Mouse (Mus musculus) CH12.LX (cell line): ENCODE results near the gene Sgf29. TPM values are rescaled to one million over a fixed set of nuclear protein-coding genes. Genes with fewer than 3 reads are reported as not detected.
A peak's percentile ranks its signal among the peaks of the same experiment; 100 is the strongest.

Source experiments
- DNase-seq: peaks from one replicate; pipeline ENCODE4 v3.0.0-alpha.2; 2013; ENCODE audit errors: extremely low read depth
- H3K27ac ChIP-seq: 2 replicates; pipeline ENCODE4 v1.5.1; 2012; ENCODE audit warnings: low read depth, mild to moderate bottlenecking, control low read depth, moderate library complexity; ENCODE audit not compliant: insufficient read depth
- H3K27me3 ChIP-seq: replicated peaks from 2 replicates; pipeline ENCODE3; 2012; ENCODE audit warnings: inconsistent platforms
- H3K36me3 ChIP-seq, 2 experiments: replicated peaks in 1 of 2; 2 replicates each; pipeline versions ENCODE3 to v1.6.1; 2012; ENCODE audit warnings: inconsistent platforms in 1 of 2, low read length in 1 of 2, mild to moderate bottlenecking in 1 of 2, mixed read lengths in 1 of 2, moderate library complexity in 1 of 2; ENCODE audit not compliant: control insufficient read depth in 1 of 2, insufficient read depth in 1 of 2
- H3K4me1 ChIP-seq, 2 experiments: 2 replicates each; pipeline ENCODE4 v1.6.1; 2012; ENCODE audit warnings: inconsistent platforms in 1 of 2, moderate library complexity in 1 of 2; ENCODE audit not compliant: insufficient read depth in 2 of 2, control insufficient read depth in 1 of 2
- H3K4me2 ChIP-seq: 2 replicates; pipeline ENCODE4 v1.6.1; 2012; ENCODE audit warnings: low read depth, mild to moderate bottlenecking, control low read depth; ENCODE audit not compliant: poor library complexity, insufficient read depth, severe bottlenecking
- H3K4me3 ChIP-seq, 3 experiments: fragments of 150-350 bp in 1 of 3; sonication (generic) in 1 of 3; replicated peaks in 1 of 3; 2 replicates each; pipeline versions ENCODE3 to v1.5.1; 2011 to 2012; ENCODE audit warnings: low read depth in 2 of 3, low read length in 2 of 3, mild to moderate bottlenecking in 2 of 3, moderate library complexity in 2 of 3, control low read depth in 1 of 3, improper control_type of control experiment in 1 of 3, inconsistent platforms in 1 of 3, mixed read lengths in 1 of 3; ENCODE audit not compliant: poor library complexity in 1 of 3
- H3K79me2 ChIP-seq: replicated peaks from 2 replicates; pipeline ENCODE4 v1.6.1; 2012; ENCODE audit warnings: mild to moderate bottlenecking, moderate library complexity; ENCODE audit not compliant: control insufficient read depth, poor library complexity, insufficient read depth, severe bottlenecking; ENCODE audit errors: extremely low read depth
- H3K9ac ChIP-seq: 2 replicates; pipeline ENCODE4 v1.6.1; 2012; ENCODE audit warnings: low read depth, mild to moderate bottlenecking, control low read depth, moderate library complexity; ENCODE audit not compliant: insufficient read depth
- H3K9me3 ChIP-seq: replicated peaks from 2 replicates; pipeline ENCODE3; 2012; ENCODE audit warnings: low read length, inconsistent platforms, mixed read lengths
- CHD1 ChIP-seq: IDR thresholded peaks from 2 replicates; pipeline ENCODE4 v1.6.1; 2012; ENCODE audit warnings: low read depth, low read length, improper control_type of control experiment, inconsistent platforms
- CTCF ChIP-seq, 2 experiments: IDR thresholded peaks in 1 of 2; conservative IDR thresholded peaks in 1 of 2; 2 replicates each; pipeline ENCODE4 v1.5.1; 2011 to 2012; ENCODE audit warnings: low read depth in 2 of 2, low read length in 2 of 2, improper control_type of control experiment in 1 of 2, inconsistent platforms in 1 of 2, mild to moderate bottlenecking in 1 of 2, moderate library complexity in 1 of 2
- HCFC1 ChIP-seq: IDR thresholded peaks from 2 replicates; pipeline ENCODE4 v1.6.1; 2012; ENCODE audit warnings: low read depth, mild to moderate bottlenecking, inconsistent platforms, low read length, improper control_type of control experiment
- IRF4 ChIP-seq: IDR thresholded peaks from 2 replicates; pipeline ENCODE4 v1.6.1; 2014; ENCODE audit warnings: low read depth, mild to moderate bottlenecking, inconsistent platforms, low read length, improper control_type of control experiment
- MAX ChIP-seq: IDR thresholded peaks from 2 replicates; pipeline ENCODE4 v1.6.1; 2011; ENCODE audit warnings: low read length, improper control_type of control experiment
- MAZ ChIP-seq: IDR thresholded peaks from 2 replicates; pipeline ENCODE4 v1.6.1; 2012; ENCODE audit warnings: low read depth, mild to moderate bottlenecking, inconsistent platforms, low read length, improper control_type of control experiment, moderate library complexity
- NRF1 ChIP-seq: IDR thresholded peaks from 2 replicates; pipeline ENCODE4 v1.6.1; 2014; ENCODE audit warnings: low read depth, mild to moderate bottlenecking, inconsistent platforms, low read length, improper control_type of control experiment, moderate library complexity
- PAX5 ChIP-seq: IDR thresholded peaks from 2 replicates; pipeline ENCODE4 v1.6.1; 2012; ENCODE audit warnings: low read length, inconsistent platforms, mixed read lengths
- POLR2A ChIP-seq: IDR thresholded peaks from 2 replicates; pipeline ENCODE4 v1.6.1; 2011; ENCODE audit warnings: low read depth, mild to moderate bottlenecking, improper control_type of control experiment, low read length
- RAD21 ChIP-seq: IDR thresholded peaks from 2 replicates; pipeline ENCODE4 v1.6.1; 2011; ENCODE audit warnings: low read depth, mild to moderate bottlenecking, low read length, improper control_type of control experiment, moderate library complexity
- RCOR1 ChIP-seq: conservative IDR thresholded peaks from 2 replicates; pipeline ENCODE4 v1.6.1; 2012; ENCODE audit warnings: low read depth, mild to moderate bottlenecking, inconsistent platforms, low read length, improper control_type of control experiment
- SMC3 ChIP-seq: IDR thresholded peaks from 2 replicates; pipeline ENCODE4 v1.6.1; 2011; ENCODE audit warnings: low read depth, low read length, improper control_type of control experiment
- USF2 ChIP-seq: conservative IDR thresholded peaks from 2 replicates; pipeline ENCODE4 v1.6.1; 2011; ENCODE audit warnings: low read depth, low read length, improper control_type of control experiment
- ZC3H11A ChIP-seq: IDR thresholded peaks from 2 replicates; pipeline ENCODE4 v1.6.1; 2012; ENCODE audit warnings: low read depth, mild to moderate bottlenecking, inconsistent platforms, low read length, improper control_type of control experiment
- ZNF384 ChIP-seq: IDR thresholded peaks from 2 replicates; pipeline ENCODE4 v1.6.1; 2012; ENCODE audit warnings: low read depth, low read length, improper control_type of control experiment, inconsistent platforms
- dilution Hi-C: fragments of 300-500 bp; cut with MboI; formaldehyde crosslinking; loops from 2 replicates; pipeline ENCODE4 v1.14.3; 2020; ENCODE audit warnings: low sequenced_read_pairs; ENCODE audit not compliant: extremely low pct_unique_long_range_greater_than_20kb, extremely low pct_ligation_motif_present
- in situ Hi-C: fragments of 300-500 bp; cut with MboI; formaldehyde crosslinking; loops from 3 replicates; pipeline ENCODE4 v1.14.3; 2019; ENCODE audit warnings: low sequenced_read_pairs, low pct_ligation_motif_present, low pct_unique_long_range_greater_than_20kb, mixed read lengths
- polyA plus RNA-seq: library from polyadenylated mRNA; unstranded; fragments of >175 nt; gene quantifications from 2 replicates; pipeline ENCODE4 v1.2.1, GENCODE M21; 2012; ENCODE audit warnings: low read depth; ENCODE audit not compliant: insufficient read length
- total RNA-seq, 2 experiments: library from RNA; depleted of rRNA; stranded (reverse); fragments of 300-350 nt in 1 of 2; fragments of >200 nt in 1 of 2; gene quantifications; 2 replicates each; pipeline ENCODE4 v1.2.3; 2012 to 2014

The Sgf29 gene
- total and polyA plus RNA-seq, 3 experiments = 20.5 to 71.7 (median 55.6) TPM

- Histone ChIP-seq H3K4me3 (no peak overlapping the region), H3K79me2 (no peaks in the 10 kb centered on the region), H3K4me1 (peaks cover 0 to 9% of the 10 kb centered on the region in 2 experiments; a peak in 2 of 4 replicates), H3K9ac (no peak overlapping the region), H3K4me2 (no peak overlapping the region), H3K9me3 (peaks cover 5% of the 10 kb centered on the region), H3K27ac (no peak overlapping the region), H3K27me3 (no peaks in the 10 kb centered on the region), H3K36me3 (no peaks in the 10 kb centered on the region)
- in situ Hi-C loops = loop anchor here (5.0 kb wide), 1 partner anchor 1053 kb away; no protein-coding TSS in a partner anchor
- TF ChIP-seq RAD21 = peak; percentile 34
- TF ChIP-seq SMC3 = peak; percentile 28
- no peak for TF ChIP-seq CHD1
- TF ChIP-seq CTCF (conservative IDR thresholded peaks at IDR 0.05 in 1 of 2, IDR thresholded peaks at IDR 0.05 in 1 of 2; ENCODE audit: low read depth in 2 of 2, low read length in 2 of 2) = peak in 1 of 2 experiments; percentile 54; a peak in 2 of 4 replicates
- DNase-seq = no peak
- dilution Hi-C loops = no loop called here
These were observed 69.8 kb downstream of the Sgf29 start for GRCm38 (mm10) chr7:126718787-126719337.

- Histone ChIP-seq H3K36me3 (no peaks in the 10 kb centered on the region), H3K27me3 (no peaks in the 10 kb centered on the region), H3K27ac (no peak overlapping the region), H3K4me3 (no peak overlapping the region), H3K9me3 (peaks cover 5% of the 10 kb centered on the region), H3K79me2 (no peaks in the 10 kb centered on the region), H3K4me1 (peaks cover 4 to 9% of the 10 kb centered on the region in 2 experiments; a peak in 3 of 4 replicates), H3K4me2 (no peak overlapping the region), H3K9ac (no peak overlapping the region)
- DNase-seq = no peak
- dilution Hi-C loops (no loop called here), in situ Hi-C loops (loop anchor here (10.0 kb wide), 1 partner anchor 943 kb away; no protein-coding TSS in a partner anchor)
- TF ChIP-seq ZC3H11A (no peak), POLR2A (no peak), PAX5 (no peak), NRF1 (no peak), ZNF384 (no peak), IRF4 (no peak), RCOR1 (no peak), MAX (no peak), USF2 (no peak), HCFC1 (no peak), MAZ (no peak), RAD21 (no peak)
These were observed 72.5 kb downstream of the Sgf29 start for GRCm38 (mm10) chr7:126721635-126722034.

Other genes with a start within 250 kb of the Sgf29 start
Only the 20 nearest of the 26 such genes appear.
- 0.25 and 0.38 TPM in 2 replicates for gene Atp2a1, start 186.2 kb upstream of the Sgf29 start, total RNA-seq (2012; rRNA removed)
- not detected in 2 replicates for gene Atp2a1, start 186.2 kb upstream of the Sgf29 start, total RNA-seq (2014; rRNA removed)
- 0.74 and 0.75 TPM in 2 replicates for gene Atp2a1, start 186.2 kb upstream of the Sgf29 start, polyA plus RNA-seq
- gene Sh2b1, start 173.9 kb upstream of the Sgf29 start, total RNA-seq (2012; rRNA removed) = 11.8 and 13.4 TPM in 2 replicates
- 5.2 and 5.5 TPM in 2 replicates for gene Sh2b1, start 173.9 kb upstream of the Sgf29 start, total RNA-seq (2014; rRNA removed)
- 31.3 and 34.1 TPM in 2 replicates for gene Sh2b1, start 173.9 kb upstream of the Sgf29 start, polyA plus RNA-seq
- 156 and 183 TPM in 2 replicates for gene Tufm, start 161.9 kb upstream of the Sgf29 start, total RNA-seq (2012; rRNA removed)
- 115 and 123 TPM in 2 replicates for gene Tufm, start 161.9 kb upstream of the Sgf29 start, total RNA-seq (2014; rRNA removed)
- 219 and 224 TPM in 2 replicates for gene Tufm, start 161.9 kb upstream of the Sgf29 start, polyA plus RNA-seq
- gene Atxn2l, start 145.9 kb upstream of the Sgf29 start, total RNA-seq (2012; rRNA removed) = 42.4 and 64.2 TPM in 2 replicates
- 16.5 and 18.8 TPM in 2 replicates for gene Atxn2l, start 145.9 kb upstream of the Sgf29 start, total RNA-seq (2014; rRNA removed)
- 104 and 122 TPM in 2 replicates for gene Atxn2l, start 145.9 kb upstream of the Sgf29 start, polyA plus RNA-seq
- gene Eif3c, start 82.9 kb upstream of the Sgf29 start, total RNA-seq (2012; rRNA removed) = 246 and 276 TPM in 2 replicates
- 194 and 202 TPM in 2 replicates for gene Eif3c, start 82.9 kb upstream of the Sgf29 start, total RNA-seq (2014; rRNA removed)
- gene Eif3c, start 82.9 kb upstream of the Sgf29 start, polyA plus RNA-seq = 330 and 348 TPM in 2 replicates
- gene Apobr, start 64.4 kb upstream of the Sgf29 start, total RNA-seq (2012; rRNA removed) = 1.3 and 1.8 TPM in 2 replicates
- 1.5 and 1.6 TPM in 2 replicates for gene Apobr, start 64.4 kb upstream of the Sgf29 start, total RNA-seq (2014; rRNA removed)
- gene Apobr, start 64.4 kb upstream of the Sgf29 start, polyA plus RNA-seq = 9.7 and 10.1 TPM in 2 replicates
- 20.7 and 21.9 TPM in 2 replicates for gene Cln3, start 63.5 kb upstream of the Sgf29 start, total RNA-seq (2012; rRNA removed)
- gene Cln3, start 63.5 kb upstream of the Sgf29 start, total RNA-seq (2014; rRNA removed) = 19.1 and 19.2 TPM in 2 replicates
- gene Cln3, start 63.5 kb upstream of the Sgf29 start, polyA plus RNA-seq = 46.2 and 47.2 TPM in 2 replicates
- gene Il27, start 54.4 kb upstream of the Sgf29 start, total RNA-seq (2012; rRNA removed) = not detected in 2 replicates
- not detected in 2 replicates for gene Il27, start 54.4 kb upstream of the Sgf29 start, total RNA-seq (2014; rRNA removed)
- gene Il27, start 54.4 kb upstream of the Sgf29 start, polyA plus RNA-seq = 0.31 TPM in 1 of 2 replicates, not detected in the other
- gene Nupr1, start 18.4 kb upstream of the Sgf29 start, total RNA-seq (2012; rRNA removed) = 4.9 and 13.9 TPM in 2 replicates
- 5.5 and 6.4 TPM in 2 replicates for gene Nupr1, start 18.4 kb upstream of the Sgf29 start, total RNA-seq (2014; rRNA removed)
- 12.5 and 13.5 TPM in 2 replicates for gene Nupr1, start 18.4 kb upstream of the Sgf29 start, polyA plus RNA-seq
- 0.17 and 0.34 TPM in 2 replicates for gene Sult1a1, start 27.1 kb downstream of the Sgf29 start, total RNA-seq (2012; rRNA removed)
- gene Sult1a1, start 27.1 kb downstream of the Sgf29 start, total RNA-seq (2014; rRNA removed) = 0.80 and 0.87 TPM in 2 replicates
- gene Sult1a1, start 27.1 kb downstream of the Sgf29 start, polyA plus RNA-seq = 0.87 and 1.4 TPM in 2 replicates
- gene Bola2, start 46.1 kb downstream of the Sgf29 start, total RNA-seq (2012; rRNA removed) = 136 and 155 TPM in 2 replicates
- 60.4 and 72.8 TPM in 2 replicates for gene Bola2, start 46.1 kb downstream of the Sgf29 start, total RNA-seq (2014; rRNA removed)
- 341 and 353 TPM in 2 replicates for gene Bola2, start 46.1 kb downstream of the Sgf29 start, polyA plus RNA-seq
- 5.0 and 5.6 TPM in 2 replicates for gene Slx1b, start 46.5 kb downstream of the Sgf29 start, total RNA-seq (2012; rRNA removed)
- gene Slx1b, start 46.5 kb downstream of the Sgf29 start, total RNA-seq (2014; rRNA removed) = 4.4 and 4.7 TPM in 2 replicates
- 5.6 and 8.3 TPM in 2 replicates for gene Slx1b, start 46.5 kb downstream of the Sgf29 start, polyA plus RNA-seq
- 287 and 312 TPM in 2 replicates for gene Coro1a, start 58.5 kb downstream of the Sgf29 start, total RNA-seq (2012; rRNA removed)
- 349 and 371 TPM in 2 replicates for gene Coro1a, start 58.5 kb downstream of the Sgf29 start, total RNA-seq (2014; rRNA removed)
- gene Coro1a, start 58.5 kb downstream of the Sgf29 start, polyA plus RNA-seq = 203 and 228 TPM in 2 replicates
- 13.2 and 25.3 TPM in 2 replicates for gene Mapk3, start 110.3 kb downstream of the Sgf29 start, total RNA-seq (2012; rRNA removed)
- 20.3 and 22.4 TPM in 2 replicates for gene Mapk3, start 110.3 kb downstream of the Sgf29 start, total RNA-seq (2014; rRNA removed)
- 38.9 and 48.5 TPM in 2 replicates for gene Mapk3, start 110.3 kb downstream of the Sgf29 start, polyA plus RNA-seq
- gene Gdpd3, start 117.0 kb downstream of the Sgf29 start, total RNA-seq (2012; rRNA removed) = 1.0 and 1.5 TPM in 2 replicates
- gene Gdpd3, start 117.0 kb downstream of the Sgf29 start, total RNA-seq (2014; rRNA removed) = 0.63 and 1.3 TPM in 2 replicates
- gene Gdpd3, start 117.0 kb downstream of the Sgf29 start, polyA plus RNA-seq = 1.6 and 2.2 TPM in 2 replicates
- gene Ypel3, start 127.6 kb downstream of the Sgf29 start, total RNA-seq (2012; rRNA removed) = 13.9 and 38.9 TPM in 2 replicates
- gene Ypel3, start 127.6 kb downstream of the Sgf29 start, total RNA-seq (2014; rRNA removed) = 26.0 and 33.9 TPM in 2 replicates
- 40.5 and 44.0 TPM in 2 replicates for gene Ypel3, start 127.6 kb downstream of the Sgf29 start, polyA plus RNA-seq
- 15.2 and 15.8 TPM in 2 replicates for gene Tbx6, start 132.2 kb downstream of the Sgf29 start, total RNA-seq (2012; rRNA removed)
- gene Tbx6, start 132.2 kb downstream of the Sgf29 start, total RNA-seq (2014; rRNA removed) = 12.3 and 12.8 TPM in 2 replicates
- 29.2 and 31.5 TPM in 2 replicates for gene Tbx6, start 132.2 kb downstream of the Sgf29 start, polyA plus RNA-seq
- 201 and 213 TPM in 2 replicates for gene Ppp4c, start 143.2 kb downstream of the Sgf29 start, total RNA-seq (2012; rRNA removed)
- 175 and 195 TPM in 2 replicates for gene Ppp4c, start 143.2 kb downstream of the Sgf29 start, total RNA-seq (2014; rRNA removed)
- 161 and 168 TPM in 2 replicates for gene Ppp4c, start 143.2 kb downstream of the Sgf29 start, polyA plus RNA-seq
- 0.30 TPM in 1 of 2 replicates, not detected in the other for gene Fam57b, start 148.4 kb downstream of the Sgf29 start, total RNA-seq (2012; rRNA removed)
- not detected in 2 replicates for gene Fam57b, start 148.4 kb downstream of the Sgf29 start, total RNA-seq (2014; rRNA removed)
- gene Fam57b, start 148.4 kb downstream of the Sgf29 start, polyA plus RNA-seq = not detected in 2 replicates
- gene 4930451I11Rik, start 182.3 kb downstream of the Sgf29 start, total RNA-seq (2012; rRNA removed) = not detected in 2 replicates
- gene 4930451I11Rik, start 182.3 kb downstream of the Sgf29 start, total RNA-seq (2014; rRNA removed) = not detected in 2 replicates
- not detected in 2 replicates for gene 4930451I11Rik, start 182.3 kb downstream of the Sgf29 start, polyA plus RNA-seq